Mouse (Mus musculus) heart, adult 18-20 months (tissue): ENCODE data around the gene Gdap2. TPM values are rescaled to one million over a fixed set of nuclear protein-coding genes. Genes with fewer than 3 reads are reported as not detected.
A peak's percentile ranks its signal among the peaks of the same experiment; 100 is the strongest.

ENCODE experiments used
- DNase-seq, 2 experiments: peaks; one replicate each; pipeline ENCODE4 v3.0.0; 2021 to 2022; ENCODE audit warnings: mixed read lengths in 1 of 2
- total RNA-seq, 2 experiments: library from RNA; stranded (reverse); gene quantifications; 2 replicates each; pipeline ENCODE4 v1.2.3; 2021

Gene Gdap2
- total RNA-seq, 2 experiments from 2014 or later = 9.1 to 10.9 TPM

- peak in 1 of 2 experiments; percentile 23 for DNase-seq
Observed at GRCm38 (mm10) chr3:100246286-100246825, 84.2 kb downstream of the Gdap2 start.

Other genes starting within 250 kb of the Gdap2 start
- 10 to 100 TPM; 10.2 to 16.4 TPM for gene Wdr3, start within 50 bp of the Gdap2 start, total RNA-seq